8 mouse cellular contexts compared by ENCODE assay signal in the genomic region with DNA sequence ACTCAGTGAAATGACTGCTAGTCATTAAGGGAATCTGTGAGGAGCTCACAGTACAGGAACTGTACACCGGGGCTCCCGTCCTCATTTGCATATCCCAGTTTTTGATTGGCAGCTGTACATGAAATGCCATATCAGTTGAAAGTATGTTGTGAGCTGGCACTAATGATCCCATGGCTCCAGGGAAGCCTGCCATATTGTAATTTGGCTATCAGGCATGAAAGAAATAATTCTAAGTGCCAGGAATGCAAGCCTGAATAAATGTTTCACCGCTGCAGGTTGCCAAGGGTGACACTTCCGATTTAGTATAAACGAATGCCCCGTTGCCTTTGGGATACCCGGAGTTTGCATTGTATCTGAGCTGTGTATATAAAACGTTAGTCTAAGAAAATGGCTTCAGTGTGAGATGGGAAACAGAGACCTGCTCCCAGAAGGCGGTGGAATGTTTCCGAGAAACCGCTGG.
DNase-seq lines count a peak whose midpoint lies in the region; ATAC-seq lines count a peak whose summit lies in the region.
"Had no signal": no experiment of that assay in that cellular context is flagged by ENCODE, and none has a peak within 500 bp of the region (broad histone marks: within the 10 kb centered on the region; RNA-seq: fewer than 3 reads in every experiment).

No protein-coding gene starts in this region.

- no peak overlapping the region for H3K4me3 ChIP-seq in neural tube, embryonic 12.5 days
- no peak overlapping the region for H3K4me3 ChIP-seq in forebrain, embryonic 12.5 days (replicated peaks)
- no peak overlapping the region for H3K4me3 ChIP-seq in limb, embryonic 10.5 days
- no peak overlapping the region for H3K4me3 ChIP-seq in stomach, embryonic 15.5 days (replicated peaks)

- peaks cover 31% of the 10 kb centered on the region for H3K4me1 ChIP-seq in neural tube, embryonic 12.5 days
- peaks cover 55% of the 10 kb centered on the region for H3K4me1 ChIP-seq in forebrain, embryonic 12.5 days
- peaks cover 57% of the 10 kb centered on the region for H3K4me1 ChIP-seq in limb, embryonic 10.5 days
- peaks cover 29% of the 10 kb centered on the region for H3K4me1 ChIP-seq in stomach, embryonic 15.5 days

- H3K36me3 ChIP-seq in neural tube, embryonic 12.5 days: no peaks in the 10 kb centered on the region
- H3K36me3 ChIP-seq in forebrain, embryonic 12.5 days (replicated peaks): no peaks in the 10 kb centered on the region
- no peaks in the 10 kb centered on the region for H3K36me3 ChIP-seq in limb, embryonic 10.5 days
- no peaks in the 10 kb centered on the region for H3K36me3 ChIP-seq in stomach, embryonic 15.5 days

- no peaks in the 10 kb centered on the region for H3K27me3 ChIP-seq in neural tube, embryonic 12.5 days (replicated peaks)
- H3K27me3 ChIP-seq in forebrain, embryonic 12.5 days: 0 out of 2 replicates have a peak, but pooled peaks cover 8% of the 10 kb centered on the region
- H3K27me3 ChIP-seq in limb, embryonic 10.5 days (ENCODE audit: low read depth, poor library complexity, severe bottlenecking): peaks cover 8% of the 10 kb centered on the region; the same call in 1 of the 2 replicates
- H3K27me3 ChIP-seq in stomach, embryonic 15.5 days (replicated peaks): no peaks in the 10 kb centered on the region; the same call in 1 of the 2 replicates

- no peak for DNase-seq in neural tube, embryonic 10.5 days (ENCODE audit: extremely low spot score, low spot score)
- no peak for DNase-seq in limb, embryonic 10.5 days (ENCODE audit: low spot score)
- DNase-seq in lung, postnatal 25 days (ENCODE audit: low spot score): no peak

- no peaks in the 10 kb centered on the region for H3K9me3 ChIP-seq in neural tube, embryonic 12.5 days
- H3K9me3 ChIP-seq in forebrain, embryonic 12.5 days: no peaks in the 10 kb centered on the region
- no peaks in the 10 kb centered on the region for H3K9me3 ChIP-seq in limb, embryonic 10.5 days (replicated peaks)
- H3K9me3 ChIP-seq in stomach, embryonic 15.5 days: no peaks in the 10 kb centered on the region

- H3K27ac ChIP-seq in neural tube, embryonic 12.5 days: peak overlapping the region; percentile 46
- H3K27ac ChIP-seq in forebrain, embryonic 12.5 days: peak overlapping the region; percentile 19
- H3K27ac ChIP-seq in limb, embryonic 10.5 days: peak overlapping the region; percentile 74
- peak overlapping the region; percentile 28; the same call in 1 of the 2 replicates for H3K27ac ChIP-seq in stomach, embryonic 15.5 days
- H3K27ac ChIP-seq: macrophage had no signal

- ATAC-seq in neural tube, embryonic 12.5 days (ENCODE audit: low FRiP score, low read depth): no peak
- ATAC-seq in forebrain, embryonic 12.5 days (ENCODE audit: low FRiP score): no peak
- no peak for ATAC-seq in stomach, embryonic 15.5 days (ENCODE audit: insufficient read depth, low FRiP score, low read depth)
- ATAC-seq in CD4-positive, CD25-positive, alpha-beta regulatory T cell, adult 4 months: no peak

- peak overlapping the region; percentile 31 for H3K4me2 ChIP-seq in neural tube, embryonic 12.5 days (replicated peaks)
- no peak overlapping the region for H3K4me2 ChIP-seq in forebrain, embryonic 12.5 days
- no peak overlapping the region for H3K4me2 ChIP-seq in stomach, embryonic 15.5 days

- H3K9ac ChIP-seq in neural tube, embryonic 12.5 days: no peak overlapping the region
- no peak overlapping the region for H3K9ac ChIP-seq in forebrain, embryonic 12.5 days
- no peak overlapping the region for H3K9ac ChIP-seq in stomach, embryonic 15.5 days

- WGBS in neural tube, embryonic 12.5 days: 46% methylated on average over 11 of the region's 11 CpGs
- WGBS in forebrain, embryonic 12.5 days: 18% methylated on average over 11 of the region's 11 CpGs
- WGBS in limb, embryonic 10.5 days: 77% methylated on average over 11 of the region's 11 CpGs
- WGBS in stomach, embryonic 15.5 days: 35% methylated on average over 11 of the region's 11 CpGs

Comparison
In these comparisons a context has a peak if more than half of its experiments do, and no peak if none do; other contexts are left out.
1. H3K27ac ChIP-seq: peak in every context shown above with its lines; median percentile 74 in limb, embryonic 10.5 days; 46 in neural tube, embryonic 12.5 days; 28 in stomach, embryonic 15.5 days; 19 in forebrain, embryonic 12.5 days.